ENCODE assay signal across 12 mouse cellular contexts in the genomic region with DNA sequence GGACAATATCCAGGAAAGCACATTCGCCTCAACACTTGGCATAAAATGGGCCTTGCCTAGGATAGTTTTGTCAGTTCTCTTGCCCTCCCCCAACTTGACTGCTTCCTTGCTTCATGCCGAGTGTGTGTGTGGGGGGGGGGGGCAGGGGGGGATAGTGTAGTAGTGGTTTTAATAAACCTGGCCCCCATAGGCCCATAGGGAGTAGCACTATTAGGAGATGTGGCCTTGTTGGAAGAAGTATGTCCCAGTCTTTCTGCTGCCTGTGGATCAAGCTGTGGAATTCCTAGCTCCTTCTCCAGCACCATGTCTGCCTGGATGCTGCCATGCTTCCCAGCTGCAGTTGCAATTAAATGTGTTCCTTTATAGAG.
DNase-seq lines count a peak whose midpoint lies in the region; ATAC-seq and TF ChIP-seq lines count a peak whose summit lies in the region.
"Had no signal": no experiment of that assay in that cellular context is flagged by ENCODE, and none has a peak within 500 bp of the region (broad histone marks: within the 10 kb centered on the region; RNA-seq: fewer than 3 reads in every experiment).

No protein-coding gene starts in this region.

- H3K36me3 ChIP-seq in heart, postnatal 0 days (replicated peaks; ENCODE audit: control insufficient read depth, insufficient read depth, low read length) = no peaks in the 10 kb centered on the region
- H3K36me3 ChIP-seq in forebrain, embryonic 10.5 days (replicated peaks) = no peaks in the 10 kb centered on the region
- H3K36me3 ChIP-seq in hindbrain, embryonic 16.5 days (ENCODE audit: control insufficient read depth, insufficient read depth, low read length) = no peaks in the 10 kb centered on the region
- H3K36me3 ChIP-seq in midbrain, postnatal 0 days (ENCODE audit: insufficient read depth, low read length) = no peaks in the 10 kb centered on the region
- H3K36me3 ChIP-seq: intestine, embryonic 15.5 days had no signal

- 25% methylated on average over 2 of the region's 2 CpGs for WGBS in heart, postnatal 0 days
- WGBS in forebrain, embryonic 10.5 days = 46% methylated on average over 2 of the region's 2 CpGs
- 27% methylated on average over 2 of the region's 2 CpGs for WGBS in hindbrain, embryonic 16.5 days
- 27% methylated on average over 2 of the region's 2 CpGs for WGBS in midbrain, postnatal 0 days
- WGBS in cerebellum, adult 2 months = 18% methylated on average over 2 of the region's 2 CpGs

- intact Hi-C loops in heart, postnatal 36 days (cut with DNase I) = no loop called here

- no peak overlapping the region for H3K27ac ChIP-seq in heart, postnatal 0 days (ENCODE audit: low read depth)
- H3K27ac ChIP-seq in forebrain, embryonic 10.5 days = peak overlapping the region; percentile 44; the same call in 1 of the 2 replicates
- no peak overlapping the region for H3K27ac ChIP-seq in hindbrain, embryonic 16.5 days (ENCODE audit: low read depth, low read length)
- no peak overlapping the region for H3K27ac ChIP-seq in midbrain, postnatal 0 days (ENCODE audit: low read depth, low read length)
- no peak overlapping the region for H3K27ac ChIP-seq in cerebellum, adult 2 months (ENCODE audit: insufficient read depth, low read length)
- H3K27ac ChIP-seq: intestine, embryonic 15.5 days had no signal

- peak overlapping the region; percentile 9; the same call in 1 of the 2 replicates for H3K4me2 ChIP-seq in heart, postnatal 0 days (ENCODE audit: low read depth, low read length)
- H3K4me2 ChIP-seq in hindbrain, embryonic 16.5 days (ENCODE audit: low read length) = peak overlapping the region; percentile 27; the same call in 1 of the 2 replicates
- H3K4me2 ChIP-seq in midbrain, postnatal 0 days (ENCODE audit: low read depth, low read length, poor library complexity, severe bottlenecking) = 0 out of 2 replicates have a peak overlapping the region, but pooled peaks have one; percentile 13
- H3K4me2 ChIP-seq: intestine, embryonic 15.5 days had no signal

- no peak overlapping the region for H3K9ac ChIP-seq in heart, postnatal 0 days (replicated peaks; ENCODE audit: low read depth, low read length)
- no peak overlapping the region for H3K9ac ChIP-seq in hindbrain, embryonic 16.5 days (ENCODE audit: low read depth, low read length)
- no peak overlapping the region for H3K9ac ChIP-seq in midbrain, postnatal 0 days (replicated peaks; ENCODE audit: low read length, poor library complexity, severe bottlenecking)
- H3K9ac ChIP-seq: intestine, embryonic 15.5 days; liver, postnatal 0 days had no signal

- H3K27me3 ChIP-seq in heart, postnatal 0 days (ENCODE audit: control insufficient read depth, insufficient read depth, low read length) = peaks cover 11% of the 10 kb centered on the region
- peaks cover 54% of the 10 kb centered on the region for H3K27me3 ChIP-seq in forebrain, embryonic 10.5 days (ENCODE audit: poor library complexity, severe bottlenecking)
- no peaks in the 10 kb centered on the region for H3K27me3 ChIP-seq in hindbrain, embryonic 16.5 days (replicated peaks; ENCODE audit: control insufficient read depth, insufficient read depth, low read length)
- H3K27me3 ChIP-seq in midbrain, postnatal 0 days (ENCODE audit: insufficient read depth, low read length) = no peaks in the 10 kb centered on the region
- H3K27me3 ChIP-seq in cerebellum, adult 2 months (ENCODE audit: control insufficient read depth, insufficient read depth, low read length) = no peaks in the 10 kb centered on the region
- H3K27me3 ChIP-seq: intestine, embryonic 15.5 days had no signal

- TF ChIP-seq EP300 in heart, postnatal 0 days (IDR thresholded peaks at IDR 0.05; ENCODE audit: low read depth) = no peak

- no peak overlapping the region for H3K4me3 ChIP-seq in heart, postnatal 0 days (ENCODE audit: low read depth, low read length)
- H3K4me3 ChIP-seq in forebrain, embryonic 10.5 days = no peak overlapping the region
- H3K4me3 ChIP-seq in hindbrain, embryonic 16.5 days (ENCODE audit: low read length) = no peak overlapping the region
- H3K4me3 ChIP-seq in midbrain, postnatal 0 days (ENCODE audit: low read depth, low read length) = no peak overlapping the region
- no peak overlapping the region for H3K4me3 ChIP-seq in cerebellum, adult 2 months (replicated peaks; ENCODE audit: insufficient read depth, low read depth, low read length)
- H3K4me3 ChIP-seq: intestine, embryonic 15.5 days had no signal

- no peaks in the 10 kb centered on the region for H3K9me3 ChIP-seq in heart, postnatal 0 days (replicated peaks; ENCODE audit: control insufficient read depth, low read length)
- no peaks in the 10 kb centered on the region for H3K9me3 ChIP-seq in forebrain, embryonic 10.5 days
- H3K9me3 ChIP-seq in hindbrain, embryonic 16.5 days (ENCODE audit: control insufficient read depth, low read length) = no peaks in the 10 kb centered on the region
- H3K9me3 ChIP-seq in midbrain, postnatal 0 days (ENCODE audit: low read length) = no peaks in the 10 kb centered on the region
- H3K9me3 ChIP-seq: intestine, embryonic 15.5 days had no signal

- TF ChIP-seq CTCF in heart, postnatal 0 days (IDR thresholded peaks at IDR 0.05; ENCODE audit: low read depth) = no peak
- no peak for TF ChIP-seq CTCF in midbrain, postnatal 0 days (IDR thresholded peaks at IDR 0.05)
- TF ChIP-seq CTCF in cerebellum, adult 2 months (IDR thresholded peaks at IDR 0.05; ENCODE audit: borderline replicate concordance, insufficient read depth, low read depth, low read length) = no peak

- TF ChIP-seq POLR2A in cerebellum, adult 2 months (IDR thresholded peaks at IDR 0.05; ENCODE audit: borderline replicate concordance, insufficient read depth, low read length) = no peak

- no peak; the same call in 1 of the 2 replicates for ATAC-seq in heart, postnatal 0 days (ENCODE audit: insufficient read depth, low read depth)
- ATAC-seq in hindbrain, embryonic 16.5 days = peak; percentile 10
- ATAC-seq in midbrain, postnatal 0 days (ENCODE audit: low FRiP score) = no peak
- ATAC-seq: CD4-positive, CD25-positive, alpha-beta regulatory T cell, adult 4 months; liver, postnatal 0 days had no signal

- DNase-seq in heart, postnatal 0 days (ENCODE audit: low spot score) = no peak
- no peak for DNase-seq in heart, postnatal 36 days
- DNase-seq in forebrain, embryonic 10.5 days (ENCODE audit: extremely low spot score, low spot score) = no peak
- no peak for DNase-seq in midbrain, postnatal 0 days (ENCODE audit: low spot score)
- no peak for DNase-seq in T-cell, adult 2 months (ENCODE audit: low spot score)
- DNase-seq in cerebellum, adult 2 months = no peak
- no peak for DNase-seq in cerebellum, postnatal 4 days (ENCODE audit: low spot score in 2 of 2)
- DNase-seq: liver, postnatal 0 days; right cerebral cortex, postnatal 14 days had no signal

- peaks cover 5% of the 10 kb centered on the region; the same call in 1 of the 2 replicates for H3K4me1 ChIP-seq in heart, postnatal 0 days (ENCODE audit: control insufficient read depth, insufficient read depth)
- H3K4me1 ChIP-seq in forebrain, embryonic 10.5 days = peaks cover 19% of the 10 kb centered on the region
- peaks cover 4% of the 10 kb centered on the region; the same call in 1 of the 2 replicates for H3K4me1 ChIP-seq in hindbrain, embryonic 16.5 days (ENCODE audit: control insufficient read depth, insufficient read depth, low read depth, low read length)
- H3K4me1 ChIP-seq in midbrain, postnatal 0 days (ENCODE audit: insufficient read depth, low read length) = no peaks in the 10 kb centered on the region; the same call in 1 of the 2 replicates
- H3K4me1 ChIP-seq in cerebellum, adult 2 months (ENCODE audit: control insufficient read depth, insufficient read depth, low read length) = peaks cover 3% of the 10 kb centered on the region; the same call in 1 of the 2 replicates
- H3K4me1 ChIP-seq: intestine, embryonic 15.5 days had no signal
